Mouse (Mus musculus) limb, embryonic 11.5 days (tissue): Measurements from ENCODE around the gene Fam129b. TPM values are rescaled to one million over a fixed set of nuclear protein-coding genes. Genes with fewer than 3 reads are reported as not detected.
"Not testable (repeated sequence)": the region's sequence is repeated elsewhere in the genome, so short reads cannot be mapped to it uniquely, and the experiment has no call there.

Source experiments
- ATAC-seq: fragments of 200-750 bp; cut with Nextera tagmentation; 2 replicates; pipeline ENCODE4 v1.8.0; 2017; ENCODE audit warnings: low read depth; ENCODE audit not compliant: insufficient number of reproducible peaks, low FRiP score, low TSS enrichment
- DNase-seq: peaks from one replicate; pipeline ENCODE4 v3.0.0-alpha.2; 2015; ENCODE audit warnings: low spot score
- H3K27ac ChIP-seq: fragments of 300-500 bp; sonication (generic); replicated peaks from 2 replicates; pipeline ENCODE4 v1.5.1; 2014; ENCODE audit warnings: low read depth, mild to moderate bottlenecking, low read length
- H3K27me3 ChIP-seq: fragments of 300-500 bp; sonication (generic); 2 replicates; pipeline ENCODE4 v1.6.1; 2014; ENCODE audit warnings: mild to moderate bottlenecking, low read length, mixed read lengths; ENCODE audit not compliant: control insufficient read depth, insufficient read depth
- H3K36me3 ChIP-seq: fragments of 300-500 bp; sonication (generic); 2 replicates; pipeline ENCODE4 v1.6.1; 2014; ENCODE audit warnings: mild to moderate bottlenecking, low read length, moderate library complexity, mixed read lengths; ENCODE audit not compliant: control insufficient read depth, insufficient read depth
- H3K4me1 ChIP-seq: fragments of 300-500 bp; sonication (generic); 2 replicates; pipeline ENCODE4 v1.6.1; 2014; ENCODE audit warnings: low read length, mixed read lengths; ENCODE audit not compliant: control insufficient read depth, insufficient read depth
- H3K4me2 ChIP-seq: fragments of 300-500 bp; sonication (generic); 2 replicates; pipeline ENCODE4 v1.6.1; 2014; ENCODE audit warnings: low read depth, mild to moderate bottlenecking, moderate library complexity; ENCODE audit not compliant: severe bottlenecking
- H3K4me3 ChIP-seq: fragments of 300-500 bp; sonication (generic); 2 replicates; pipeline ENCODE4 v1.5.1; 2014; ENCODE audit warnings: low read depth, low read length
- H3K9ac ChIP-seq: fragments of 300-500 bp; sonication (generic); 2 replicates; pipeline ENCODE4 v1.6.1; 2014; ENCODE audit warnings: mild to moderate bottlenecking, low read length
- H3K9me3 ChIP-seq: fragments of 300-500 bp; sonication (generic); 2 replicates; pipeline ENCODE4 v1.6.1; 2016; ENCODE audit warnings: low read length; ENCODE audit not compliant: control insufficient read depth
- WGBS: fragments of 180-500 bp; shearing (Covaris S2); extraction: QIAGEN DNeasy Blood & Tissue Kit; methylation state at CpG from one replicate; pipeline ENCODE4 v1.1.7; 2014; 5-methylcytosine and 5-hydroxymethylcytosine counted together
- polyA plus RNA-seq: library from polyadenylated mRNA; unstranded; fragments of >200 nt; fragmentation: Nextera tagmentation; extraction: Ambion mirVana; gene quantifications from 2 replicates; pipeline ENCODE4 v1.2.1, GENCODE M21; 2014

Gene Fam129b
- polyA plus RNA-seq, 1 experiment from 2014 or later = 23.2 TPM

- ATAC-seq = no peak
- DNase-seq = no peak
- H3K4me2 ChIP-seq = peak overlapping the region; percentile 79
- peak overlapping the region; percentile 49 for H3K4me3 ChIP-seq
- no peaks in the 10 kb centered on the region for H3K36me3 ChIP-seq
- WGBS = 8% methylated on average over 12 of the region's 12 CpGs
- H3K27me3 ChIP-seq = no peaks in the 10 kb centered on the region
- H3K9me3 ChIP-seq = no peaks in the 10 kb centered on the region
- H3K4me1 ChIP-seq = 0 out of 2 replicates have a peak, but pooled peaks cover 4% of the 10 kb centered on the region
- H3K27ac ChIP-seq = no peak overlapping the region
- H3K9ac ChIP-seq = no peak overlapping the region
Observed at GRCm38 (mm10) chr2:32845572-32846100, 30.3 kb upstream of the Fam129b start.

- Histone ChIP-seq H3K36me3 (no peaks in the 10 kb centered on the region), H3K9me3 (no peaks in the 10 kb centered on the region), H3K4me2 (peak overlapping the region; percentile 79), H3K4me1 (0 out of 2 replicates have a peak, but pooled peaks cover 4% of the 10 kb centered on the region), H3K4me3 (peak overlapping the region; percentile 49), H3K9ac (peak overlapping the region; percentile 64), H3K27me3 (no peaks in the 10 kb centered on the region), H3K27ac (no peak overlapping the region; the same call in 1 of the 2 replicates)
- DNase-seq = peak; percentile 61
- ATAC-seq = peak; percentile 44; the same call in 1 of the 2 replicates
- WGBS = under 1% methylated on average over 32 of the region's 33 CpGs
Observed at GRCm38 (mm10) chr2:32846101-32846804, 29.7 kb upstream of the Fam129b start.

- under 1% methylated on average over 59 of the region's 78 CpGs for WGBS
- Histone ChIP-seq H3K4me1 (0 out of 2 replicates have a peak, but pooled peaks cover 4% of the 10 kb centered on the region), H3K9ac (peak within 1 kb of the TSS; percentile 64), H3K9me3 (no peaks in the 10 kb centered on the region), H3K27me3 (no peaks in the 10 kb centered on the region), H3K4me3 (peak within 1 kb of the TSS; percentile 49), H3K27ac (no peak within 1 kb of the TSS; the same call in 1 of the 2 replicates), H3K4me2 (peak within 1 kb of the TSS; percentile 79), H3K36me3 (no peaks in the 10 kb centered on the region)
- DNase-seq (peak; percentile 91), ATAC-seq (peak; percentile 89)
Observed at GRCm38 (mm10) chr2:32846805-32847467, 29.0 kb upstream of the Fam129b start, which contains the start of gene Stxbp1. TSS of gene Stxbp1 (minus strand) at chr2:32847245.

GRCm38 (mm10) chr2:32847468-32847821 is 28.5 kb upstream of the Fam129b start:
- H3K4me1 ChIP-seq = 0 out of 2 replicates have a peak, but pooled peaks cover 4% of the 10 kb centered on the region
- no peak overlapping the region for H3K9ac ChIP-seq
- H3K36me3 ChIP-seq = no peaks in the 10 kb centered on the region
- H3K9me3 ChIP-seq = no peaks in the 10 kb centered on the region
- ATAC-seq = peak; percentile 35; the same call in 1 of the 2 replicates
- H3K27ac ChIP-seq = no peak overlapping the region
- no peak for DNase-seq
- 0 out of 2 replicates have a peak, but pooled peaks cover 3% of the 10 kb centered on the region for H3K27me3 ChIP-seq
- WGBS = 46% methylated on average over 6 of the region's 6 CpGs
- peak overlapping the region; percentile 79; the same call in 1 of the 2 replicates for H3K4me2 ChIP-seq
- H3K4me3 ChIP-seq = 0 out of 2 replicates have a peak overlapping the region, but pooled peaks have one; percentile 49

- Histone ChIP-seq H3K27ac (no peak overlapping the region), H3K4me2 (no peak overlapping the region), H3K4me1 (no peaks in the 10 kb centered on the region), H3K36me3 (no peaks in the 10 kb centered on the region), H3K27me3 (0 out of 2 replicates have a peak, but pooled peaks cover 3% of the 10 kb centered on the region), H3K4me3 (no peak overlapping the region), H3K9me3 (no peaks in the 10 kb centered on the region), H3K9ac (no peak overlapping the region)
- ATAC-seq (no peak), DNase-seq (peak; percentile 49)
- WGBS = 3% methylated on average over 20 of the region's 20 CpGs
Observed at GRCm38 (mm10) chr2:32852156-32852555, 23.8 kb upstream of the Fam129b start.

- ATAC-seq, H3K4me2 ChIP-seq, H3K36me3 ChIP-seq, H3K9me3 ChIP-seq, H3K9ac ChIP-seq, H3K27ac ChIP-seq, H3K4me3 ChIP-seq, H3K27me3 ChIP-seq, H3K4me1 ChIP-seq, DNase-seq: not testable (repeated sequence)
- WGBS = 69% methylated on average over 4 of the region's 4 CpGs
Observed at GRCm38 (mm10) chr2:32853716-32854115, 22.2 kb upstream of the Fam129b start.

- Histone ChIP-seq H3K27ac (no peak overlapping the region), H3K36me3 (no peaks in the 10 kb centered on the region), H3K27me3 (0 out of 2 replicates have a peak, but pooled peaks cover 3% of the 10 kb centered on the region), H3K4me1 (no peaks in the 10 kb centered on the region), H3K4me2 (no peak overlapping the region), H3K9me3 (no peaks in the 10 kb centered on the region), H3K9ac (no peak overlapping the region), H3K4me3 (no peak overlapping the region)
- ATAC-seq = peak; percentile 75; the same call in 1 of the 2 replicates
- 5% methylated on average over 8 of the region's 8 CpGs for WGBS
- peak; percentile 95 for DNase-seq
Observed at GRCm38 (mm10) chr2:32854206-32854605, 21.7 kb upstream of the Fam129b start.

GRCm38 (mm10) chr2:32855046-32855785 is 20.7 kb upstream of the Fam129b start:
- 0 out of 2 replicates have a peak, but pooled peaks cover 3% of the 10 kb centered on the region for H3K27me3 ChIP-seq
- no peak overlapping the region for H3K4me2 ChIP-seq
- H3K27ac ChIP-seq = no peak overlapping the region
- no peaks in the 10 kb centered on the region for H3K9me3 ChIP-seq
- no peak overlapping the region for H3K4me3 ChIP-seq
- no peaks in the 10 kb centered on the region for H3K4me1 ChIP-seq
- no peak overlapping the region for H3K9ac ChIP-seq
- WGBS = 80% methylated on average over 7 of the region's 7 CpGs
- H3K36me3 ChIP-seq = no peaks in the 10 kb centered on the region
- DNase-seq = no peak
- ATAC-seq = no peak
